Mouse (Mus musculus) liver, embryonic 12.5 days (tissue): Measurements from ENCODE around the gene Fxyd7. TPM values are rescaled to one million over a fixed set of nuclear protein-coding genes. Genes with fewer than 3 reads are reported as not detected.

Source experiments
- ATAC-seq: fragments of 200-750 bp; cut with Nextera tagmentation; 2 replicates; pipeline ENCODE4 v1.8.0; 2017; ENCODE audit warnings: moderate number of reproducible peaks, mild to moderate bottlenecking, moderate library complexity
- H3K27ac ChIP-seq: fragments of 300-500 bp; sonication (generic); 2 replicates; pipeline ENCODE4 v1.5.1; 2016; ENCODE audit warnings: mild to moderate bottlenecking
- H3K27me3 ChIP-seq: fragments of 300-500 bp; sonication (generic); replicated peaks from 2 replicates; pipeline ENCODE4 v1.6.1; 2016; ENCODE audit warnings: mild to moderate bottlenecking, moderate library complexity
- H3K36me3 ChIP-seq: fragments of 300-500 bp; sonication (generic); 2 replicates; pipeline ENCODE4 v1.6.1; 2016; ENCODE audit warnings: mild to moderate bottlenecking, moderate library complexity
- H3K4me1 ChIP-seq: fragments of 300-500 bp; sonication (generic); 2 replicates; pipeline ENCODE4 v1.6.1; 2016
- H3K4me2 ChIP-seq: fragments of 300-500 bp; sonication (generic); 2 replicates; pipeline ENCODE4 v1.6.1; 2016; ENCODE audit warnings: mild to moderate bottlenecking, moderate library complexity
- H3K4me3 ChIP-seq: fragments of 300-500 bp; sonication (generic); 2 replicates; pipeline ENCODE4 v1.5.1; 2016; ENCODE audit warnings: mild to moderate bottlenecking, moderate library complexity
- H3K9ac ChIP-seq: fragments of 300-500 bp; sonication (generic); 2 replicates; pipeline ENCODE4 v1.6.1; 2016; ENCODE audit warnings: mild to moderate bottlenecking, moderate library complexity
- H3K9me3 ChIP-seq: fragments of 300-500 bp; sonication (generic); replicated peaks from 2 replicates; pipeline ENCODE4 v1.6.1; 2016; ENCODE audit warnings: mild to moderate bottlenecking, moderate library complexity
- WGBS: fragments of 180-500 bp; shearing (Covaris S2); methylation state at CpG from one replicate; pipeline ENCODE4 v1.1.7; 2016; ENCODE audit not compliant: insufficient replicate concordance; 5-methylcytosine and 5-hydroxymethylcytosine counted together
- polyA plus RNA-seq: library from polyadenylated mRNA; unstranded; fragments of >200 nt; fragmentation: Nextera tagmentation; extraction: Ambion mirVana; gene quantifications from 2 replicates; pipeline ENCODE4 v1.2.1, GENCODE M21; 2016

The Fxyd7 gene
- polyA plus RNA-seq, 1 experiment from 2014 or later, result 0.55 TPM

GRCm38 (mm10) chr7:31074061-31074712, 22.9 kb upstream of the Fxyd7 start:
- H3K9me3 ChIP-seq, result no peaks in the 10 kb centered on the region
- H3K27ac ChIP-seq, result no peak overlapping the region
- no peak overlapping the region for H3K9ac ChIP-seq
- no peak overlapping the region for H3K4me3 ChIP-seq
- no peak overlapping the region for H3K4me2 ChIP-seq
- no peaks in the 10 kb centered on the region for H3K27me3 ChIP-seq
- H3K36me3 ChIP-seq, result no peaks in the 10 kb centered on the region
- no peaks in the 10 kb centered on the region for H3K4me1 ChIP-seq
- WGBS, result 49% methylated on average over 7 of the region's 7 CpGs
- ATAC-seq, result no peak

- Histone ChIP-seq H3K9ac (no peak overlapping the region), H3K36me3 (no peaks in the 10 kb centered on the region), H3K27me3 (no peaks in the 10 kb centered on the region), H3K4me2 (no peak overlapping the region), H3K4me1 (no peaks in the 10 kb centered on the region), H3K4me3 (no peak overlapping the region), H3K27ac (no peak overlapping the region), H3K9me3 (no peaks in the 10 kb centered on the region)
- no peak for ATAC-seq
Observed at GRCm38 (mm10) chr7:31073546-31073945, 22.3 kb upstream of the Fxyd7 start.

DNA sequence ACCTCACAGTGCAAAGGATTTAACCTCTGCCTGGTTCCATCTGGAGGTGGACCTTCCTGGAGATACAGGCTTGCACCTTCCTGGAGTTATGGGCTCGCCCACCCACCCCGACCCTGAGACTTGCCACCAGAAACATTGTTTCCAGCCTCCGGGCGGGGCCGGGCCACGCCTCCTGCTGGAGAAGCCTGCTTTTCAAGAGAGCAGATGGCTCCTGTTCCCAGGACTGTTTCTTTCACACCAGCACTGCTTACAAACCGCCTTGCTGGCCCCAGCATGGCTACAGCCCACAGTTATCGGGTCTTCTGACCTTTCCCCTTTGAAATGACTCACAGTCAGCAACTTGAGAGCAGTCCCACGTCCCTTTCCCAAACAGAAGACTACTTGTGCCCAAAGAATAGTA, 21.1 kb upstream of the Fxyd7 start:
- WGBS, result 45% methylated on average over 9 of the region's 9 CpGs
- H3K9ac ChIP-seq, result no peak overlapping the region
- no peak overlapping the region for H3K27ac ChIP-seq
- no peaks in the 10 kb centered on the region for H3K36me3 ChIP-seq
- no peaks in the 10 kb centered on the region for H3K4me1 ChIP-seq
- no peak overlapping the region for H3K4me3 ChIP-seq
- peaks cover 5% of the 10 kb centered on the region; the same call in 1 of the 2 replicates for H3K27me3 ChIP-seq
- no peak for ATAC-seq
- no peaks in the 10 kb centered on the region for H3K9me3 ChIP-seq
- H3K4me2 ChIP-seq, result no peak overlapping the region

DNA sequence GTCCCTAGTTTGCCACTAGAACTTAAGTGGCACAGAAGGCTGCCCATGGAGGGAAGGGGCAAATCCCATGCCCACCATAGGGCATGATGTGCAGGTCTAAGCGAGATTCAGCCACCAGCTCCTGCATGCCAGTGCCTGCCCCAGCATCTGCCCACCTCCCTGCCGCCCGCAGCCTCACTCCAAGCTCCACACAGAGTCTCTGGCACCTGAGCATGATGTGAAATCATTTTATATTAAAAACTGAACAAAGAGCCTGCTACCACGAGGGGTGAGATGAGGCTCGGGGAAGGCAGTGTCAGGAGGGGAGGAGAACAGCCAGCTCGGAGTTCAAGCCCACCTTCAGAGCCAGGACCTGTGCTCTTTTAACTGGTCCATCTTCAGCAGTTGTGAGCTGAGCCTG, 19.1 kb upstream of the Fxyd7 start:
- 60% methylated on average over 6 of the region's 6 CpGs for WGBS
- Histone ChIP-seq H3K36me3 (no peaks in the 10 kb centered on the region), H3K9me3 (no peaks in the 10 kb centered on the region), H3K4me3 (no peak overlapping the region), H3K4me1 (no peaks in the 10 kb centered on the region), H3K4me2 (no peak overlapping the region), H3K27ac (no peak overlapping the region), H3K27me3 (peaks cover 10% of the 10 kb centered on the region; the same call in 1 of the 2 replicates), H3K9ac (no peak overlapping the region)
- no peak for ATAC-seq

- H3K4me2 ChIP-seq, result no peak overlapping the region
- H3K36me3 ChIP-seq, result no peaks in the 10 kb centered on the region
- ATAC-seq, result no peak
- H3K4me3 ChIP-seq, result no peak overlapping the region
- H3K9me3 ChIP-seq, result no peaks in the 10 kb centered on the region
- H3K4me1 ChIP-seq, result no peaks in the 10 kb centered on the region
- H3K27me3 ChIP-seq, result peaks cover 10% of the 10 kb centered on the region; the same call in 1 of the 2 replicates
- 76% methylated on average over 14 of the region's 14 CpGs for WGBS
- H3K27ac ChIP-seq, result no peak overlapping the region
- no peak overlapping the region for H3K9ac ChIP-seq
Observed at GRCm38 (mm10) chr7:31069491-31069890, 18.2 kb upstream of the Fxyd7 start.

DNA sequence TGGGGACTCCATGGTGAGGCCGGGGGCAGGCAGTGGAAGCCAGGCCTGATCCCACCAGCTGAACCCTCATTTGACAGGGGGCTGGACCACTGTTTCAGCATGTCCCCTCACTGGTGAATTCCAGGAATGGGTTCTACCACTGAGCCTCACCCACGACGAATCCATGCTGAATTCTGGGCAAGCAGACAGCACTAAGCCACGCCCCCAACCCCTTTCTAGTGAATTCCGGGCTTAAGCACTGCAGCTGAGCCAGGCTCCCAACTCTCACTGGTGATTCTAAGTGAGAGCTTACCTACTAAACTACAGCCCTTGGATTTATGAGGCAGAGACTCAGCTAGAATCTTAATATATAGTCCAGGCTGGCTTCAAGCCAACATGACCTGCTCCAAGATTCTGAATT, 16.6 kb upstream of the Fxyd7 start:
- WGBS, result 45% methylated on average over 5 of the region's 5 CpGs
- Histone ChIP-seq H3K36me3 (no peaks in the 10 kb centered on the region), H3K27me3 (peaks cover 10% of the 10 kb centered on the region; the same call in 1 of the 2 replicates), H3K9me3 (no peaks in the 10 kb centered on the region), H3K4me1 (no peaks in the 10 kb centered on the region), H3K4me3 (no peak overlapping the region), H3K9ac (no peak overlapping the region), H3K4me2 (no peak overlapping the region), H3K27ac (no peak overlapping the region)
- ATAC-seq, result no peak

- Histone ChIP-seq H3K36me3 (no peaks in the 10 kb centered on the region), H3K4me3 (no peak overlapping the region), H3K9ac (no peak overlapping the region), H3K27me3 (peaks cover 10% of the 10 kb centered on the region; the same call in 1 of the 2 replicates), H3K4me1 (no peaks in the 10 kb centered on the region), H3K27ac (no peak overlapping the region), H3K4me2 (no peak overlapping the region), H3K9me3 (no peaks in the 10 kb centered on the region)
- WGBS, result 65% methylated on average over 12 of the region's 12 CpGs
- no peak for ATAC-seq
Observed at GRCm38 (mm10) chr7:31063074-31063560, 11.8 kb upstream of the Fxyd7 start.

GRCm38 (mm10) chr7:31060621-31061010, 9.3 kb upstream of the Fxyd7 start:
- Histone ChIP-seq H3K36me3 (no peaks in the 10 kb centered on the region), H3K27ac (no peak overlapping the region), H3K4me1 (peaks cover 2% of the 10 kb centered on the region; the same call in 1 of the 2 replicates), H3K9ac (no peak overlapping the region), H3K27me3 (no peaks in the 10 kb centered on the region), H3K9me3 (no peaks in the 10 kb centered on the region), H3K4me3 (no peak overlapping the region), H3K4me2 (no peak overlapping the region)
- WGBS, result 66% methylated on average over 7 of the region's 7 CpGs
- ATAC-seq, result no peak

- no peak overlapping the region for H3K27ac ChIP-seq
- WGBS, result 58% methylated on average over 11 of the region's 11 CpGs
Observed at GRCm38 (mm10) chr7:31059919-31060620, 8.8 kb upstream of the Fxyd7 start.

GRCm38 (mm10) chr7:31059108-31059507, 7.8 kb upstream of the Fxyd7 start, which contains the start of gene Lgi4:
Gene Lgi4, plus strand, starts transcription at chr7:31059342.
- no peaks in the 10 kb centered on the region for H3K9me3 ChIP-seq
- peaks cover 15% of the 10 kb centered on the region for H3K4me1 ChIP-seq
- no peak within 1 kb of the TSS for H3K9ac ChIP-seq
- peaks cover 6% of the 10 kb centered on the region; the same call in 1 of the 2 replicates for H3K27me3 ChIP-seq
- WGBS, result 0% methylated on average over 2 of the region's 2 CpGs
- ATAC-seq, result 0 out of 2 replicates have a peak, but pooled peaks have one; percentile 10
- no peak within 1 kb of the TSS for H3K4me3 ChIP-seq
- H3K27ac ChIP-seq, result no peak within 1 kb of the TSS
- H3K36me3 ChIP-seq, result no peaks in the 10 kb centered on the region
- no peak within 1 kb of the TSS for H3K4me2 ChIP-seq

More at GRCm38 (mm10) chr7:31059919-31060620, 8.8 kb upstream of the Fxyd7 start:
- Histone ChIP-seq H3K4me1 (peaks cover 7% of the 10 kb centered on the region), H3K9ac (no peak overlapping the region), H3K4me3 (no peak overlapping the region), H3K4me2 (no peak overlapping the region), H3K36me3 (no peaks in the 10 kb centered on the region), H3K9me3 (no peaks in the 10 kb centered on the region), H3K27me3 (no peaks in the 10 kb centered on the region)
- ATAC-seq, result no peak

DNA sequence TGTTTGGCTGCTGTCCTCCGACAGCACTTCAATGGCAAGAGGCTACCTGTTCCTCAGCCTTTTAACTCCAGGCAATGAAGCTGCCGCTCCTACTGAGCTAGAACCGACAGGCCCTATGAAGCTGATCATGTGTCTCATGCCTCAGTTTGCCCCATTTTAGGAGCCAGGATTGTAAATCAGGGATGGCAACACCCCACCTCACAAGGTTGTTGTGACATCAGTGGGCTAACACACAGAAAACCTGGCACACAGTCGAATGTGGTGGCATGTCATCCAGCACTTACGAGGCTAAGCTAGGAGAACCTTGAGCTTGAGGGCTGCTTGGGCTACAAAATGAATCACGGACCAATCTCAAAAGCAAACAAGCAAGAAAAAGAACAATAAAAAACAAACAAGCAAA, 6.9 kb upstream of the Fxyd7 start:
- 74% methylated on average over 6 of the region's 6 CpGs for WGBS
- Histone ChIP-seq H3K27me3 (peaks cover 15% of the 10 kb centered on the region), H3K27ac (no peak overlapping the region), H3K9ac (no peak overlapping the region), H3K4me2 (no peak overlapping the region), H3K4me3 (no peak overlapping the region), H3K9me3 (no peaks in the 10 kb centered on the region), H3K4me1 (peaks cover 23% of the 10 kb centered on the region), H3K36me3 (no peaks in the 10 kb centered on the region)
- ATAC-seq, result no peak

- no peak overlapping the region for H3K27ac ChIP-seq
- ATAC-seq, result no peak
Observed at GRCm38 (mm10) chr7:31057730-31058129, 6.5 kb upstream of the Fxyd7 start.

More at GRCm38 (mm10) chr7:31057730-31058129, 6.5 kb upstream of the Fxyd7 start:
- no peaks in the 10 kb centered on the region for H3K36me3 ChIP-seq
- H3K27me3 ChIP-seq, result peaks cover 20% of the 10 kb centered on the region
- no peak overlapping the region for H3K4me2 ChIP-seq
- no peak overlapping the region for H3K4me3 ChIP-seq
- no peaks in the 10 kb centered on the region for H3K9me3 ChIP-seq
- H3K9ac ChIP-seq, result no peak overlapping the region
- H3K4me1 ChIP-seq, result peaks cover 28% of the 10 kb centered on the region
- 64% methylated on average over 5 of the region's 5 CpGs for WGBS
